Mouse (Mus musculus) heart, embryonic 16.5 days (tissue): ENCODE results near the gene Maco1. TPM values are rescaled to one million over a fixed set of nuclear protein-coding genes. Genes with fewer than 3 reads are reported as not detected.

ENCODE experiments used
- ATAC-seq: fragments of 200-750 bp; cut with Nextera tagmentation; replicated peaks from 2 replicates; pipeline ENCODE4 v1.8.0; 2017; ENCODE audit warnings: moderate number of reproducible peaks; ENCODE audit not compliant: insufficient read depth, low FRiP score; ENCODE audit errors: extremely low read depth
- H3K27ac ChIP-seq: fragments of 300-500 bp; sonication (generic); 2 replicates; pipeline ENCODE4 v1.5.1; 2014; ENCODE audit warnings: mild to moderate bottlenecking, low read length, control low read depth, moderate library complexity
- H3K27me3 ChIP-seq: fragments of 300-500 bp; sonication (generic); 2 replicates; pipeline ENCODE4 v1.6.1; 2014; ENCODE audit warnings: low read length, mixed read lengths; ENCODE audit not compliant: control insufficient read depth, insufficient read depth
- H3K36me3 ChIP-seq: fragments of 300-500 bp; sonication (generic); 2 replicates; pipeline ENCODE4 v1.6.1; 2014; ENCODE audit not compliant: control insufficient read depth, insufficient read depth
- H3K4me1 ChIP-seq: fragments of 300-500 bp; sonication (generic); 2 replicates; pipeline ENCODE4 v1.6.1; 2014; ENCODE audit warnings: low read length, mixed read lengths; ENCODE audit not compliant: control insufficient read depth, insufficient read depth
- H3K4me2 ChIP-seq: fragments of 300-500 bp; sonication (generic); 2 replicates; pipeline ENCODE4 v1.6.1; 2014; ENCODE audit warnings: low read depth, mild to moderate bottlenecking, control low read depth, low read length
- H3K4me3 ChIP-seq: fragments of 300-500 bp; sonication (generic); 2 replicates; pipeline ENCODE4 v1.5.1; 2014; ENCODE audit warnings: mild to moderate bottlenecking, control low read depth, low read length
- H3K9ac ChIP-seq: fragments of 300-500 bp; sonication (generic); 2 replicates; pipeline ENCODE4 v1.6.1; 2014; ENCODE audit warnings: low read length, control low read depth
- H3K9me3 ChIP-seq: fragments of 300-500 bp; sonication (generic); replicated peaks from 2 replicates; pipeline ENCODE4 v1.6.1; 2016; ENCODE audit warnings: low read length; ENCODE audit not compliant: control insufficient read depth
- WGBS: fragments of 180-500 bp; shearing (Covaris S2); extraction: QIAGEN DNeasy Blood & Tissue Kit; methylation state at CpG from one replicate; pipeline ENCODE4 v1.1.7; 2014; 5-methylcytosine and 5-hydroxymethylcytosine counted together
- polyA plus RNA-seq: library from polyadenylated mRNA; unstranded; fragments of >200 nt; fragmentation: Nextera tagmentation; extraction: Ambion mirVana; gene quantifications from 2 replicates; pipeline ENCODE4 v1.2.1, GENCODE M21; 2015

Maco1 gene
- polyA plus RNA-seq, 1 experiment from 2014 or later: 25.3 TPM

GRCm38 (mm10) chr4:134813406-134814228 lies 39.5 kb downstream of the Maco1 start:
- Histone ChIP-seq H3K36me3 (peaks cover 16% of the 10 kb centered on the region; the same call in 1 of the 2 replicates), H3K27me3 (no peaks in the 10 kb centered on the region), H3K9me3 (no peaks in the 10 kb centered on the region), H3K27ac (no peak overlapping the region), H3K4me3 (no peak overlapping the region), H3K4me1 (0 out of 2 replicates have a peak, but pooled peaks cover 3% of the 10 kb centered on the region), H3K9ac (no peak overlapping the region), H3K4me2 (no peak overlapping the region)
- no peak for ATAC-seq
- 86% methylated on average over 17 of the region's 17 CpGs for WGBS

- peaks cover 10% of the 10 kb centered on the region for H3K4me1 ChIP-seq
- WGBS: 27% methylated on average over 5 of the region's 5 CpGs
- no peaks in the 10 kb centered on the region for H3K9me3 ChIP-seq
- peaks cover 32% of the 10 kb centered on the region for H3K36me3 ChIP-seq
- no peaks in the 10 kb centered on the region for H3K27me3 ChIP-seq
- no peak overlapping the region for H3K4me3 ChIP-seq
- peak; percentile 60; the same call in 1 of the 2 replicates for ATAC-seq
- no peak overlapping the region for H3K4me2 ChIP-seq
- H3K27ac ChIP-seq: peak overlapping the region; percentile 21
- H3K9ac ChIP-seq: no peak overlapping the region
Observed at GRCm38 (mm10) chr4:134804765-134805164, 48.4 kb downstream of the Maco1 start.

GRCm38 (mm10) chr4:134802765-134803164 lies 50.4 kb downstream of the Maco1 start:
- Histone ChIP-seq H3K36me3 (peaks cover 21% of the 10 kb centered on the region), H3K9me3 (no peaks in the 10 kb centered on the region), H3K27me3 (no peaks in the 10 kb centered on the region), H3K4me2 (no peak overlapping the region), H3K9ac (no peak overlapping the region), H3K4me1 (peaks cover 12% of the 10 kb centered on the region), H3K27ac (no peak overlapping the region), H3K4me3 (no peak overlapping the region)
- WGBS: 68% methylated on average over 3 of the region's 3 CpGs
- ATAC-seq: no peak

- Histone ChIP-seq H3K27ac (no peak overlapping the region), H3K36me3 (peaks cover 21% of the 10 kb centered on the region), H3K4me1 (peaks cover 17% of the 10 kb centered on the region), H3K4me3 (no peak overlapping the region), H3K27me3 (no peaks in the 10 kb centered on the region), H3K4me2 (no peak overlapping the region), H3K9ac (no peak overlapping the region), H3K9me3 (no peaks in the 10 kb centered on the region)
- 84% methylated on average over 10 of the region's 10 CpGs for WGBS
- ATAC-seq: no peak
Observed at GRCm38 (mm10) chr4:134802155-134802554, 51.0 kb downstream of the Maco1 start.

- H3K9ac ChIP-seq: no peak overlapping the region
Observed at GRCm38 (mm10) chr4:134800693-134801092, 52.5 kb downstream of the Maco1 start.

GRCm38 (mm10) chr4:134800098-134800497 lies 53.0 kb downstream of the Maco1 start:
- 62% methylated on average over 8 of the region's 8 CpGs for WGBS
- H3K9me3 ChIP-seq: no peaks in the 10 kb centered on the region
- no peak for ATAC-seq

More at GRCm38 (mm10) chr4:134800693-134801092, 52.5 kb downstream of the Maco1 start:
- Histone ChIP-seq H3K4me2 (no peak overlapping the region), H3K27me3 (no peaks in the 10 kb centered on the region), H3K4me3 (no peak overlapping the region), H3K27ac (no peak overlapping the region), H3K9me3 (no peaks in the 10 kb centered on the region), H3K4me1 (peaks cover 24% of the 10 kb centered on the region), H3K36me3 (peaks cover 11% of the 10 kb centered on the region; the same call in 1 of the 2 replicates)
- 76% methylated on average over 10 of the region's 10 CpGs for WGBS
- no peak for ATAC-seq

GRCm38 (mm10) chr4:134799272-134799671 lies 53.9 kb downstream of the Maco1 start:
- 6% methylated on average over 4 of the region's 4 CpGs for WGBS

More at GRCm38 (mm10) chr4:134800098-134800497, 53.0 kb downstream of the Maco1 start:
- Histone ChIP-seq H3K4me3 (no peak overlapping the region), H3K27me3 (no peaks in the 10 kb centered on the region), H3K4me2 (no peak overlapping the region), H3K36me3 (peaks cover 6% of the 10 kb centered on the region; the same call in 1 of the 2 replicates), H3K4me1 (peaks cover 24% of the 10 kb centered on the region), H3K9ac (no peak overlapping the region), H3K27ac (no peak overlapping the region)

GRCm38 (mm10) chr4:134798861-134799260 lies 54.3 kb downstream of the Maco1 start:
- ATAC-seq: no peak
- Histone ChIP-seq H3K27me3 (no peaks in the 10 kb centered on the region), H3K4me2 (no peak overlapping the region), H3K9ac (no peak overlapping the region), H3K4me3 (no peak overlapping the region), H3K4me1 (peaks cover 14% of the 10 kb centered on the region), H3K36me3 (peaks cover 3% of the 10 kb centered on the region; the same call in 1 of the 2 replicates), H3K9me3 (no peaks in the 10 kb centered on the region), H3K27ac (no peak overlapping the region)
- 50% methylated on average over 3 of the region's 3 CpGs for WGBS

More at GRCm38 (mm10) chr4:134799272-134799671, 53.9 kb downstream of the Maco1 start:
- H3K27ac ChIP-seq: no peak overlapping the region
- peaks cover 17% of the 10 kb centered on the region for H3K4me1 ChIP-seq
- H3K4me3 ChIP-seq: no peak overlapping the region
- no peak overlapping the region for H3K4me2 ChIP-seq
- peaks cover 6% of the 10 kb centered on the region; the same call in 1 of the 2 replicates for H3K36me3 ChIP-seq
- no peaks in the 10 kb centered on the region for H3K27me3 ChIP-seq
- H3K9me3 ChIP-seq: no peaks in the 10 kb centered on the region
- peak; percentile 69 for ATAC-seq
- no peak overlapping the region for H3K9ac ChIP-seq

- H3K4me1 ChIP-seq: peaks cover 14% of the 10 kb centered on the region
- H3K36me3 ChIP-seq: 0 out of 2 replicates have a peak, but pooled peaks cover 3% of the 10 kb centered on the region
- WGBS: 58% methylated on average over 6 of the region's 6 CpGs
- H3K4me3 ChIP-seq: no peak overlapping the region
- H3K9me3 ChIP-seq: no peaks in the 10 kb centered on the region
- no peak for ATAC-seq
- peak overlapping the region; percentile 46; the same call in 1 of the 2 replicates for H3K9ac ChIP-seq
- H3K4me2 ChIP-seq: no peak overlapping the region
- H3K27ac ChIP-seq: no peak overlapping the region; the same call in 1 of the 2 replicates
- H3K27me3 ChIP-seq: no peaks in the 10 kb centered on the region
Observed at GRCm38 (mm10) chr4:134797621-134798020, 55.5 kb downstream of the Maco1 start.
